Mouse (Mus musculus) embryonic facial prominence, embryonic 14.5 days (tissue): ENCODE data around the gene Prss45. TPM values are rescaled to one million over a fixed set of nuclear protein-coding genes. Genes with fewer than 3 reads are reported as not detected.

Source experiments
- ATAC-seq: fragments of 200-750 bp; cut with Nextera tagmentation; 2 replicates; pipeline ENCODE4 v1.8.0; 2017; ENCODE audit warnings: low read depth, moderate number of reproducible peaks, moderate TSS enrichment
- DNase-seq: peaks from one replicate; pipeline ENCODE4 v3.0.0-alpha.2; 2015; ENCODE audit warnings: low spot score
- H3K27ac ChIP-seq: fragments of 300-500 bp; sonication (generic); replicated peaks from 2 replicates; pipeline ENCODE4 v1.5.1; 2014; ENCODE audit warnings: low read depth, mild to moderate bottlenecking, low read length, moderate library complexity
- H3K27me3 ChIP-seq: fragments of 300-500 bp; sonication (generic); replicated peaks from 2 replicates; pipeline ENCODE4 v1.6.1; 2014; ENCODE audit warnings: low read length; ENCODE audit not compliant: control insufficient read depth, insufficient read depth
- H3K36me3 ChIP-seq: fragments of 300-500 bp; sonication (generic); 2 replicates; pipeline ENCODE4 v1.6.1; 2014; ENCODE audit warnings: low read length, mixed read lengths; ENCODE audit not compliant: control insufficient read depth, insufficient read depth
- H3K4me1 ChIP-seq: fragments of 300-500 bp; sonication (generic); 2 replicates; pipeline ENCODE4 v1.6.1; 2014; ENCODE audit warnings: antibody characterized with exemption, low read length; ENCODE audit not compliant: control insufficient read depth, insufficient read depth
- H3K4me2 ChIP-seq: fragments of 300-500 bp; sonication (generic); 2 replicates; pipeline ENCODE4 v1.6.1; 2014; ENCODE audit warnings: low read depth, mild to moderate bottlenecking, low read length, moderate library complexity, mixed read lengths
- H3K4me3 ChIP-seq: fragments of 300-500 bp; sonication (generic); 2 replicates; pipeline ENCODE4 v1.5.1; 2014; ENCODE audit warnings: low read depth, mild to moderate bottlenecking, low read length
- H3K9ac ChIP-seq: fragments of 300-500 bp; sonication (generic); 2 replicates; pipeline ENCODE4 v1.6.1; 2014; ENCODE audit warnings: low read depth, mild to moderate bottlenecking, low read length, moderate library complexity, mixed read lengths
- H3K9me3 ChIP-seq: fragments of 300-500 bp; sonication (generic); 2 replicates; pipeline ENCODE4 v1.6.1; 2016; ENCODE audit warnings: low read length; ENCODE audit not compliant: control insufficient read depth
- WGBS: fragments of 180-500 bp; shearing (Covaris S2); extraction: QIAGEN DNeasy Blood & Tissue Kit; methylation state at CpG from one replicate; pipeline ENCODE4 v1.1.7; 2014; 5-methylcytosine and 5-hydroxymethylcytosine counted together
- polyA plus RNA-seq: library from polyadenylated mRNA; unstranded; fragments of >200 nt; fragmentation: Nextera tagmentation; extraction: Ambion mirVana; gene quantifications from 2 replicates; pipeline ENCODE4 v1.2.1, GENCODE M21; 2014

Gene Prss45
- polyA plus RNA-seq, 1 experiment from 2014 or later: not detected

GRCm38 (mm10) chr9:110880772-110881171 is 46.4 kb downstream of the Prss45 start:
- ATAC-seq: no peak
- Histone ChIP-seq H3K9ac (peak overlapping the region; percentile 68; the same call in 1 of the 2 replicates), H3K4me1 (peaks cover 10% of the 10 kb centered on the region), H3K9me3 (no peaks in the 10 kb centered on the region), H3K4me2 (peak overlapping the region; percentile 92), H3K4me3 (peak overlapping the region; percentile 61), H3K27me3 (peaks cover 13% of the 10 kb centered on the region), H3K36me3 (no peaks in the 10 kb centered on the region), H3K27ac (no peak overlapping the region)
- 65% methylated on average over 4 of the region's 4 CpGs for WGBS
- DNase-seq: no peak

- WGBS: 65% methylated on average over 6 of the region's 7 CpGs
- no peak overlapping the region for H3K27ac ChIP-seq
- H3K4me1 ChIP-seq: peaks cover 10% of the 10 kb centered on the region
- ATAC-seq (no peak), DNase-seq (no peak)
- H3K4me3 ChIP-seq: no peak overlapping the region
- peaks cover 13% of the 10 kb centered on the region for H3K27me3 ChIP-seq
- no peaks in the 10 kb centered on the region for H3K36me3 ChIP-seq
- no peak overlapping the region for H3K4me2 ChIP-seq
- no peak overlapping the region for H3K9ac ChIP-seq
- no peaks in the 10 kb centered on the region for H3K9me3 ChIP-seq
Observed at GRCm38 (mm10) chr9:110881953-110882352, 47.6 kb downstream of the Prss45 start.

- Histone ChIP-seq H3K4me2 (no peak overlapping the region), H3K27me3 (no peaks in the 10 kb centered on the region), H3K9me3 (no peaks in the 10 kb centered on the region), H3K4me3 (no peak overlapping the region), H3K27ac (no peak overlapping the region), H3K4me1 (no peaks in the 10 kb centered on the region), H3K9ac (no peak overlapping the region), H3K36me3 (no peaks in the 10 kb centered on the region)
- no peak for DNase-seq
- no peak for ATAC-seq
- 59% methylated on average over 8 of the region's 9 CpGs for WGBS
Observed at GRCm38 (mm10) chr9:110887388-110888303, 53.3 kb downstream of the Prss45 start.

- Histone ChIP-seq H3K9ac (no peak overlapping the region), H3K27ac (no peak overlapping the region), H3K4me2 (no peak overlapping the region), H3K36me3 (no peaks in the 10 kb centered on the region), H3K27me3 (no peaks in the 10 kb centered on the region), H3K9me3 (no peaks in the 10 kb centered on the region), H3K4me3 (no peak overlapping the region), H3K4me1 (no peaks in the 10 kb centered on the region)
- ATAC-seq (no peak), DNase-seq (no peak)
- WGBS: 96% methylated on average over 9 of the region's 14 CpGs
Observed at GRCm38 (mm10) chr9:110888935-110889334, 54.5 kb downstream of the Prss45 start.

GRCm38 (mm10) chr9:110890026-110890783 is 55.8 kb downstream of the Prss45 start:
- H3K4me3 ChIP-seq: no peak overlapping the region
- no peaks in the 10 kb centered on the region for H3K4me1 ChIP-seq
- ATAC-seq: no peak
- H3K9ac ChIP-seq: no peak overlapping the region
- H3K27me3 ChIP-seq: no peaks in the 10 kb centered on the region
- no peak overlapping the region for H3K4me2 ChIP-seq
- no peak overlapping the region for H3K27ac ChIP-seq
- no peaks in the 10 kb centered on the region for H3K9me3 ChIP-seq
- DNase-seq: no peak
- H3K36me3 ChIP-seq: no peaks in the 10 kb centered on the region
- 17% methylated on average over 11 of the region's 21 CpGs for WGBS

Other genes starting within 250 kb of the Prss45 start
- gene Nradd, start 210.1 kb upstream of the Prss45 start, polyA plus RNA-seq: 21.2 and 30.4 TPM in 2 replicates
- 2.0 and 3.6 TPM in 2 replicates for gene Nbeal2, start 180.4 kb upstream of the Prss45 start, polyA plus RNA-seq
- gene Ccdc12, start 178.1 kb upstream of the Prss45 start, polyA plus RNA-seq: 104 and 107 TPM in 2 replicates
- gene Myl3, start 92.7 kb upstream of the Prss45 start, polyA plus RNA-seq: 39.1 and 53.6 TPM in 2 replicates
- gene Pth1r, start 87.4 kb upstream of the Prss45 start, polyA plus RNA-seq: 97.5 and 98.0 TPM in 2 replicates
- gene Prss42, start 36.4 kb upstream of the Prss45 start, polyA plus RNA-seq: not detected in 2 replicates
- gene Prss44, start 20.6 kb upstream of the Prss45 start, polyA plus RNA-seq: not detected in 2 replicates
- not detected in 2 replicates for gene Prss43, start 7.9 kb upstream of the Prss45 start, polyA plus RNA-seq
- 0.32 TPM in 1 of 2 replicates, not detected in the other for gene Prss46, start 9.9 kb downstream of the Prss45 start, polyA plus RNA-seq
- gene Prss50, start 23.4 kb downstream of the Prss45 start, polyA plus RNA-seq: 0.31 TPM in 1 of 2 replicates, not detected in the other
- gene Als2cl, start 45.3 kb downstream of the Prss45 start, polyA plus RNA-seq: 3.0 and 3.4 TPM in 2 replicates
- gene Tmie, start 45.5 kb downstream of the Prss45 start, polyA plus RNA-seq: 0.85 and 1.3 TPM in 2 replicates
- not detected in 2 replicates for gene Fam240a, start 82.3 kb downstream of the Prss45 start, polyA plus RNA-seq
- 0.62 and 0.63 TPM in 2 replicates for gene Tdgf1, start 111.6 kb downstream of the Prss45 start, polyA plus RNA-seq
- gene Lrrc2, start 117.0 kb downstream of the Prss45 start, polyA plus RNA-seq: 0.21 and 0.28 TPM in 2 replicates
- gene Rtp3, start 156.0 kb downstream of the Prss45 start, polyA plus RNA-seq: 0.21 and 0.35 TPM in 2 replicates
- gene Ltf, start 184.7 kb downstream of the Prss45 start, polyA plus RNA-seq: 3.0 and 4.2 TPM in 2 replicates
- gene Ccrl2, start 222.9 kb downstream of the Prss45 start, polyA plus RNA-seq: 0.35 and 0.97 TPM in 2 replicates